Mouse (Mus musculus): ENCODE measurements around the gene P2ry2. TPM values are rescaled to one million over a fixed set of nuclear protein-coding genes. Genes with fewer than 3 reads are reported as not detected.
A peak's percentile ranks its signal among the peaks of the same experiment; 100 is the strongest.

Gene P2ry2
- total RNA-seq, 2 experiments from 2014 or later, result 0.62 to 1.3 TPM

- DNase-seq (ENCODE audit: low spot score in 2 of 2), result peak in 1 of 2 experiments; percentile 23
These were observed 15.2 kb upstream of the P2ry2 start for GRCm38 (mm10) chr7:101027623-101028443.

DNA sequence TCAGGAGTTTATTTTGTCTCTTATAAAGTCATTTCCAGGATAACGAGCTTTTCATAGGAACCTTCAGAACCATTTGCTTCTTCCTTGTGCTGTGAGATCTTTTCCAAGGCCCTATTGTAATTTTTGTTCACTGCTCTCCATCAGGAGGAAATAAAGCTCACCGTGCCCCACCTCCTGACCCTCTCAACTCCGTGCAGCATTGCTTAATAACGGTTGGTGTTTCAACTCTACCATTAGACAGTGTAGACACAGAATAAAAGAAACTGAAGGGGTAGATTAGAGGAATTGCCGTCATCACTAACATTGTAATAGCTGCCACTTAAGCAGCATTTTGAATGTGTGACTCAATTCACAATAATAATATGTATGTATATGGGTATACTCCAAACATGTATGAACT, 14.2 kb upstream of the P2ry2 start:
- no peak for DNase-seq (ENCODE audit: low spot score in 2 of 2)

GRCm38 (mm10) chr7:101017492-101017891, 4.8 kb upstream of the P2ry2 start:
- peak in 1 of 2 experiments; percentile 42 for DNase-seq (ENCODE audit: low spot score in 2 of 2)

DNA sequence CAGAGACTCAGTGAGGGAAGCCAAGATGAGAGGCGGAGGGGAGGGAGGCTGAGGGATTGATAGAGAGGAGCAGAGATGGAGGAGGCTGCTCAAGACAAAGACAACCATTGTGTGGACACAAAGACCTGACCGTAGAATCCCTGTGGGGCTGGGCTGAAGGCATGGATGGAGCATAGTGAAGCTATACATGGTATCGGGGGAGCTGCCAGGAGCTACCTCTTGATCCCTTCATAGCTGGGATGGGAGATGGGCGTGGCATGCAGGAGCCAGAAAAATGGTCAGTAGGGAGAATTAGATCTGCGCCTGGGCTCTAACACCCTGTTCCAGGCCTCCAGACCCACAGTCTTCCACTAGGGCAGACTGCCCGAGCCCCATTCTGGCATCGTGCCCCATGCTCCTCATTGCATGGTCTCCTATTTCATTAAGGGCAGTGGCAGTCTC, 4.4 kb upstream of the P2ry2 start:
- no peak for DNase-seq (ENCODE audit: low spot score in 2 of 2)

- DNase-seq (ENCODE audit: low spot score in 2 of 2), result no peak
These were observed 2.3 kb upstream of the P2ry2 start for GRCm38 (mm10) chr7:101014985-101015384.

DNA sequence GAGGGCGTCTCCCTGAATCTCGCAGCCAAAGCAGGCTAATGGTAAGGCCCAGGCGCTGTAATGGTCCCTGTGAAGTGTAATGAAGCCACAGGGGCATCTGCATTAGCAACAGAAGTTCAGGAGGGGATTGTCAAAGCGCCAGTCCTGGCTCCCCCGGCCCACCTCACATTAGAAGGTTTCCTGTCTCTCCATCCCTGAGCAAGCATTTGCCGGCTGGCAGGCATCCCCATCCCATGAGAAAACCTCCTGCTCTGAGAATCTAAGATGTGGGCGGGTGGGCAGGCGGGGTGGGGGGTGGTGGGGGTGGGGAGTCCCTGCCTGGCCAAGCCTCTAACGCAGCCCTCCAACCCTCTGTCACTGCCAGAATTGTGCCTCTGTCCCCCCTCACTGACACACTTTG, 1.4 kb upstream of the P2ry2 start:
- no peak for DNase-seq (ENCODE audit: low spot score in 2 of 2)

DNA sequence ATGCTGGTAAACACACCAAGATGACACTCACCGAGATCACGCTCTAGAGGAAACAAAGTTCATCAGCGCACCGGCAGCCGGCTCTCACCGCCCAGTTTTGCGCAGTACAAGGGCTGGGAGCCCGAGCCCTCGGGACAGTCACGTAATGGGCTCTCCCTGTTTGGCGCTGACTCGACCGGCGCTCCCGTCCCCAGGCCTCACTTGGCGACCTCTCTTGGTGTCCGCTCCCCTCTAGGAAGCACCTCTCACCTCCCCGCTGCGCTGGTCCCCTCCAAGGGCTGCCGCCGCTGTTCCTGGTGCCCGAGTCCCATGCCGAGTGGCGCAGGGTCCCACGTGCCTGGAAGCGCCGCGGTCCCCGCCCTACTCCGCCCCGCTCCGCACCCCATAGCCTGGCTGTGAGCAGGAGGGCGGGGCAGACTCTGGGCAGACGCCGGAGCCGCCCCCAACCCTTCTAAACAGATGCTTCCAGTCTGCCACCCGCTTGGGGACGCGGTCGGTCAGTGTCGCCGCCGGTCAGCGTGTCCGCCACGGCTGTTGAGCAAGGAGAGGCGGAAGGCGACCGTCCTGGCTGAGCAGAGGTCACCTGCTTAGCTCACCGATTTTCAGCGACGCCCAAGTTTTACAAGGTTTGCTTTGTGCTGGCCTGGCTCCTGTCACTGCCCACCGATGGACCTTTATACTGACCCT, 842 bp downstream of the P2ry2 start:
- peak in 1 of 2 experiments; percentile 28 for DNase-seq (ENCODE audit: low spot score in 2 of 2)

DNA sequence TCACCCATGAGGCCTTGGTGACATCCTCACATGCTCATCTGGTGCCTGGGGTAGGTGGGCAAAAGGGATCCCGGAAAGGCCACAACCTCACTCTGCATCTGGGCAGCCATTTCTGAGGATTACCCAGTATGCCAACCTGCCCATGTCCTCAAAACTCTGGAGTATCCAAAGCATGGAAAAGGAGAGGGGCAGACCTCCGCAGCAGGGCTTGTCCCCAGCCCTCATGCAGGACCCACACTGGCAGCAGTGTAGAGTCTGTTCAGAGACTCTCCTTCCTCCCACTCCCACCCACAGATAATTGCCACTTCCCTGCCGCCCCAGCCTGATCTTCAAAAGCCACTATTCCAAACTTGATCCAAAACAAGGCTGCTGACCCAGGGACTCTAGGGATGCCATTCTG, 1.9 kb downstream of the P2ry2 start:
- DNase-seq (ENCODE audit: low spot score in 2 of 2), result no peak

DNA sequence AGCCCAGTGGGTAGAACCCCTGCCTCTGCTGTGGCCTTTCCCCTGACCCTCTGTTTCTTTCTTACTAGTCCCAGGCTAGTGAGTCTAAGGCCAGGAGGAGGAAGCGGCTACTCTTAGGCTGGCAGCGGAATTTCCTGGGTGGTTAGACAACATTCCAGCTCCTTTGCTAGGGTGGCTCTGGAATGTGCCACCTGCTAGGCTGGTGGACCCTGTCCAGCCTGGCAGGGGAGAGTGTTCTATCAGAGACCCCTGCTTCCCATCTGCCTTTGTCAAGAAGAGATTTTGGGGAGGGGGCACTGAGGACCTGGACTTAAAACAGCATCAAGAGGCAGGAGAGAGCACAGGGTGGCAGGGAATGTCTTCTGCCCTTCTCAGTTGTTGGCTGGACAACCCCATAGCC, 6.5 kb downstream of the P2ry2 start:
- DNase-seq (ENCODE audit: low spot score in 2 of 2), result no peak

DNA sequence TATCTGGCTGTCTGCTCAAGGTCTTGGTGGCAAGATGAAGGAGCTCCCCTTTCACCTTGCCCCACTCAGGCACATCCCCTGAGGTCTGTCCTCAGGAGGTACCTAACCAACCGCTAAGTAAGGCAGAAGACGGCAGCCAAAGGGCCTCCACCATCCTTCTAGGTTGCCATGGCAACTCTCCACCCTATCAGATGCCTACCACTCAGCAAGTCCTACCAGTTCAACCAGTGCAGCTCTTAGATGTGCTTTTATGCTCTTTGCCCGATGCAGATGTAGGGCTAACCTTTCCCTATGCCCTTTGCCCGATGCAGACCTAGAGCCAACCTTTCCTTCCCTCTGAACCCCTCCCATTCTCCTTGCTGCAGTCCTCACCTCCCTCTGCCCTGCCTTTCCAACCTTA, 7.5 kb downstream of the P2ry2 start:
- DNase-seq (ENCODE audit: low spot score in 2 of 2), result no peak

GRCm38 (mm10) chr7:101003442-101004326, 9.0 kb downstream of the P2ry2 start:
- no peak for DNase-seq (ENCODE audit: low spot score in 2 of 2)

- no peak for DNase-seq (ENCODE audit: low spot score in 2 of 2)
These were observed 10.4 kb downstream of the P2ry2 start for GRCm38 (mm10) chr7:101002274-101002673.

- no peak for DNase-seq (ENCODE audit: low spot score in 2 of 2)
These were observed 13.0 kb downstream of the P2ry2 start for GRCm38 (mm10) chr7:100999623-101000022.

DNA sequence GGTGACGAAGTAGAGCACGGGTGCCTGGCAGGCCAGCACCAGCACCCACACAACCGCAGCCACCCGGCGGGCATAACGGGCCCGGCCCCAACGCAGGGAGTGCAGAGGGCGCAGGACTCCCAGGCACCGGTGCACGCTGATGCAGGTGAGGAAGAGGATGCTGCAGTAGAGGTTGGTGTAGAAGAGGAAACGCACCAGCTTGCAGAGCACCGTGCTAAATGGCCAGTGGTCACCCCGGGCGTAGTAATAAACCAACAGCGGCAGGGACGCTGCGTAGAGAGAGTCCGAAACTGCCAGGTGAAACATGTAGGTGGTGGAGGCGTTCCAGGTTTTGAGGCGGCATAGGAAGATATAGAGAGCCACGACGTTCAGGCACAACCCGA, 14.1 kb downstream of the P2ry2 start:
- no peak for DNase-seq (ENCODE audit: low spot score in 2 of 2)

DNA sequence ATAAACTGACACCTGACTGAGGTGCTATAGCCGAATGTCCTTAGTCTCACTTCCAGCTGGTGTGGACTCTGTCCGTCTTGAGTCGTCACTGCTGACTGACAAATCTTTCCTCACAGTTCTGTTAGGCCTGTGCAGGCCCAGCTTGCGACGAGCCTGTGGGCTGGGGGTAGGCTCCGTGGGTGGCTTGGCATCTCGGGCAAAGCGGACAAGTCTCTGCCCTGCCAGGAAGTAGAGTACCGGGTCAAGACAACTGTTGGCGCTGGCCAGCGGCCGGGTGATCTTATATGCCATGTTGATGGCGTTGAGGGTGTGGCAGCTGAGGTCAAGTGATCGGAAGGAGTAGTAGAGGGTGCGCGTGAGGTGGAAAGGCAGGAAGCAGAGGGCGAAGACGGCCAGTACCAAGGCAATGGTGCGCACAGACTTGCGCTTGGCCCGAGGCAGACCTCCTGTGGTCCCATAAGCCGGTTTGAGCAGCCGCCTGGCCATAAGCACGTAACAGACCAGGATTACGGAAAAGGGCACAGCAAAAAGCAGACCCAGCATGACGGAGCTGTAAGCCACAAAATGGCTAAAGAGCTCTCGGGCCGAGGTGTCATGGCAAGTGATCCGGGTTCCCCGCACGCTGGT, 14.6 kb downstream of the P2ry2 start:
- no peak for DNase-seq (ENCODE audit: low spot score in 2 of 2)

DNA sequence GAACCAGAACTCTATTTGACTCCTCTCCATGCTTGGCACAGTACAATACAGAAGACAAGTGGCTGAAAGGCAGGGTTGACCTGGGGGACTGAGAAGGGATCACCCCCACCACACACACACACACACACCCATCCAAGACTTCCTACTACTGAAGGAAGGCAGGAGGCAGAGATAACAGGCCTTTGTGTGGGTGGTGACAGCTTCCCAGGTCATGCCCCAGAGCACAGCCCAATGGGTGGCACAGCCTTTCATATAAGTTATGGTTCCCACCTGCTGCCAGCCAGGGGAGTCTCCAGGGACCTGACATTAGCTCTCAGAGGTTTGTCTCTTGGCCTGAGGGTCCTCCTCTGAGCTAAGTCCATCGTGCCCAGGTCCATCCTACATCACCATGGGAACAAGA, 15.5 kb downstream of the P2ry2 start:
- DNase-seq (ENCODE audit: low spot score in 2 of 2), result no peak

- DNase-seq (ENCODE audit: low spot score in 2 of 2), result no peak
These were observed 16.7 kb downstream of the P2ry2 start for GRCm38 (mm10) chr7:100995951-100996350.

- DNase-seq (ENCODE audit: low spot score in 2 of 2), result no peak
These were observed 17.3 kb downstream of the P2ry2 start for GRCm38 (mm10) chr7:100995260-100995864.

GRCm38 (mm10) chr7:100993166-100993565, 19.5 kb downstream of the P2ry2 start:
- no peak for DNase-seq (ENCODE audit: low spot score in 2 of 2)

- DNase-seq (ENCODE audit: low spot score in 2 of 2), result no peak
These were observed 20.7 kb downstream of the P2ry2 start for GRCm38 (mm10) chr7:100991972-100992371.

Data from layer of hippocampus, adult 18-20 months (tissue).